Mouse (Mus musculus) liver, adult 2 months (tissue): Measurements from ENCODE around the gene Dph3.

Experiments
- CTCF ChIP-seq: fragments of 200-500 bp; IDR thresholded peaks from 2 replicates; pipeline ENCODE4 v1.5.1; 2011; ENCODE audit warnings: low read depth, low read length, control low read depth
- POLR2A ChIP-seq: fragments of 200-500 bp; IDR thresholded peaks from 2 replicates; pipeline ENCODE4 v1.6.1; 2011; ENCODE audit warnings: low read length, control low read depth; ENCODE audit not compliant: insufficient read depth; ENCODE audit errors: extremely low read depth

DNA sequence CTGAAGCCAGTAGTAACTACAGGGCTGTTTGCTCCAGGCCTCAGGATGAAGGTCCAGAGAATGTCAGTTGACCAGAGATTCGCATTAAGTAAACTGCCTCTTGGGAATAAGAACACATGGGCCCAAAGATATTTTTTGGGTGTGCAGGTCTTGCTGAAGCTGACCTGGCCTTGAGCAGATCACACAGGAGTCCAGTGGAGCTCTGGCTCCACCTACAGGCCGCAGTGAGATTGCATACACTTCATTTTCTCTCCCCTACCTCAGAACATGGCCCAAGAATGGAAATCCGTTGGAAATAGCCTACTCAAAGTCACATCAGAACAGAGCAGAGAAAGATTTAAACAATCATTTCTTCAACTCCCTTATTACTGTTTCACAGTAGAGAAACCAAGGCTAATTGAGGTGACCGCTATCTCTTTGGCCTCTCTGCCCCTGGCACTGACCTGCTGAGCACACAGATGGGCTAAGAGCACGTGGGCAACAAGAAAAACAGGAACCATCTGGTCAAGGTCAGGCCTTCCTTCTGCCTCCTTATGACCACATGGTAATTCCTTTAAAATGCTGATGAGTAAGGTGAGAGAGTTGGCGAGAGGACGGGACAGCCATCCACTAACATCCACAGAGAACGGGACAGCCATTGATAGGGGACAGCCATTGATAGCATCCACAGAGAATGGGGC lies 8.5 kb downstream of the Dph3 start:
- no peak for TF ChIP-seq POLR2A
- TF ChIP-seq CTCF, result peak; percentile 95
